Mouse (Mus musculus) MEL (cell line): ENCODE data around the gene Gm45716. TPM values are rescaled to one million over a fixed set of nuclear protein-coding genes. Genes with fewer than 3 reads are reported as not detected.

ENCODE experiments used
- DNase-seq: peaks from one replicate; pipeline ENCODE4 v3.0.0; 2011; ENCODE audit warnings: low read depth, low spot score
- H3K27ac ChIP-seq: 2 replicates; pipeline ENCODE4 v1.5.1; 2012; ENCODE audit warnings: low read depth, mild to moderate bottlenecking, control low read depth, low read length, moderate library complexity; ENCODE audit not compliant: control insufficient read depth
- H3K27me3 ChIP-seq, 2 experiments: fragments of 150-350 bp in 1 of 2; sonication (generic) in 1 of 2; 2 replicates each; pipeline ENCODE4 v1.6.1; 2012; ENCODE audit warnings: low read length in 2 of 2, mild to moderate bottlenecking in 2 of 2, improper control_type of control experiment in 1 of 2, moderate library complexity in 1 of 2; ENCODE audit not compliant: insufficient read depth in 2 of 2, control insufficient read depth in 1 of 2
- H3K36me3 ChIP-seq, 2 experiments: 2 replicates each; pipeline ENCODE4 v1.6.1; 2012 to 2014; ENCODE audit warnings: low read length in 2 of 2, improper control_type of control experiment in 1 of 2, inconsistent platforms in 1 of 2, mild to moderate bottlenecking in 1 of 2; ENCODE audit not compliant: insufficient read depth in 2 of 2, control insufficient read depth in 1 of 2
- H3K4me1 ChIP-seq, 2 experiments: fragments of 150-350 bp in 1 of 2; sonication (generic) in 1 of 2; 2 replicates each; pipeline ENCODE4 v1.6.1; 2012; ENCODE audit warnings: low read length in 2 of 2, improper control_type of control experiment in 1 of 2, mild to moderate bottlenecking in 1 of 2; ENCODE audit not compliant: insufficient read depth in 2 of 2, control insufficient read depth in 1 of 2
- H3K4me3 ChIP-seq, 2 experiments: fragments of 150-350 bp in 1 of 2; sonication (generic) in 1 of 2; 2 replicates each; pipeline ENCODE4 v1.5.1; 2012; ENCODE audit warnings: low read depth in 2 of 2, low read length in 2 of 2, mild to moderate bottlenecking in 2 of 2, moderate library complexity in 2 of 2, control low read depth in 1 of 2, improper control_type of control experiment in 1 of 2; ENCODE audit not compliant: control insufficient read depth in 1 of 2, insufficient read depth in 1 of 2
- H3K79me2 ChIP-seq: 2 replicates; pipeline ENCODE4 v1.6.1; 2012; ENCODE audit warnings: mild to moderate bottlenecking, low read length, moderate library complexity; ENCODE audit not compliant: control insufficient read depth, poor library complexity, insufficient read depth
- H3K9ac ChIP-seq: 2 replicates; pipeline ENCODE4 v1.6.1; 2012; ENCODE audit warnings: low read depth, mild to moderate bottlenecking, control low read depth, low read length, moderate library complexity; ENCODE audit not compliant: control insufficient read depth, poor library complexity, severe bottlenecking
- H3K9me3 ChIP-seq: fragments of 150-350 bp; sonication (generic); replicated peaks from 2 replicates; pipeline ENCODE4 v1.6.1; 2012; ENCODE audit warnings: mild to moderate bottlenecking, low read length, improper control_type of control experiment, moderate library complexity; ENCODE audit not compliant: insufficient read depth
- CHD1 ChIP-seq: IDR thresholded peaks from 2 replicates; pipeline ENCODE4 v1.6.1; 2012; ENCODE audit warnings: low read depth, mild to moderate bottlenecking, inconsistent platforms, low read length, improper control_type of control experiment
- CHD2 ChIP-seq: IDR thresholded peaks from 2 replicates; pipeline ENCODE4 v1.6.1; 2011; ENCODE audit warnings: low read length, improper control_type of control experiment
- CTCF ChIP-seq, 3 experiments: IDR thresholded peaks in 2 of 3; conservative IDR thresholded peaks in 1 of 3; 2 replicates each; pipeline ENCODE4 v1.5.1; 2011 to 2012; ENCODE audit warnings: low read length in 3 of 3, low read depth in 2 of 3, mild to moderate bottlenecking in 2 of 3, improper control_type of control experiment in 1 of 3, inconsistent platforms in 1 of 3, mixed read lengths in 1 of 3, moderate library complexity in 1 of 3; ENCODE audit not compliant: control insufficient read depth in 1 of 3, insufficient read depth in 1 of 3, poor library complexity in 1 of 3, severe bottlenecking in 1 of 3
- E2F4 ChIP-seq: IDR thresholded peaks from 2 replicates; pipeline ENCODE4 v1.6.1; 2011; ENCODE audit warnings: low read depth, low read length, improper control_type of control experiment, borderline replicate concordance
- ELF1 ChIP-seq: IDR thresholded peaks from 2 replicates; pipeline ENCODE4 v1.6.1; 2014; ENCODE audit warnings: low read depth, mild to moderate bottlenecking, inconsistent platforms, low read length, improper control_type of control experiment, moderate library complexity
- HCFC1 ChIP-seq: IDR thresholded peaks from 2 replicates; pipeline ENCODE4 v1.6.1; 2012; ENCODE audit warnings: low read depth, mild to moderate bottlenecking, inconsistent platforms, low read length, improper control_type of control experiment, moderate library complexity
- MAFK ChIP-seq: IDR thresholded peaks from 2 replicates; pipeline ENCODE4 v1.6.1; 2011; ENCODE audit warnings: low read depth, mild to moderate bottlenecking, low read length, improper control_type of control experiment, borderline replicate concordance
- MAX ChIP-seq: IDR thresholded peaks from 2 replicates; pipeline ENCODE4 v1.6.1; 2011; ENCODE audit warnings: low read length, improper control_type of control experiment
- MAZ ChIP-seq: IDR thresholded peaks from 2 replicates; pipeline ENCODE4 v1.6.1; 2012; ENCODE audit warnings: low read depth, mild to moderate bottlenecking, inconsistent platforms, low read length, improper control_type of control experiment
- MEF2A ChIP-seq: IDR thresholded peaks from 2 replicates; pipeline ENCODE4 v1.6.1; 2014; ENCODE audit warnings: low read depth, mild to moderate bottlenecking, inconsistent platforms, low read length, improper control_type of control experiment; ENCODE audit not compliant: poor library complexity, insufficient replicate concordance, severe bottlenecking; ENCODE audit errors: extremely low read depth
- NELFE ChIP-seq: IDR thresholded peaks from 2 replicates; pipeline ENCODE4 v1.6.1; 2011; ENCODE audit warnings: low read depth, low read length, improper control_type of control experiment
- NRF1 ChIP-seq: IDR thresholded peaks from 2 replicates; pipeline ENCODE4 v1.6.1; 2014; ENCODE audit warnings: low read depth, mild to moderate bottlenecking, inconsistent platforms, low read length, improper control_type of control experiment, moderate library complexity; ENCODE audit not compliant: poor library complexity, insufficient read depth, severe bottlenecking
- POLR2AphosphoS2 ChIP-seq: IDR thresholded peaks from 2 replicates; pipeline ENCODE4 v1.6.1; 2011; ENCODE audit warnings: low read length, improper control_type of control experiment
- POLR2AphosphoS5 ChIP-seq: IDR thresholded peaks from 2 replicates; pipeline ENCODE4 v1.6.1; 2012; ENCODE audit warnings: low read depth, borderline replicate concordance, mild to moderate bottlenecking, inconsistent platforms, low read length, moderate library complexity, mixed read lengths
- SIN3A ChIP-seq: IDR thresholded peaks from 2 replicates; pipeline ENCODE4 v1.6.1; 2012; ENCODE audit warnings: low read length, improper control_type of control experiment, inconsistent platforms
- SMC3 ChIP-seq: IDR thresholded peaks from 2 replicates; pipeline ENCODE4 v1.6.1; 2011; ENCODE audit warnings: low read depth, low read length, improper control_type of control experiment
- ZKSCAN1 ChIP-seq: IDR thresholded peaks from 2 replicates; pipeline ENCODE4 v1.6.1; 2012; ENCODE audit warnings: low read depth, mild to moderate bottlenecking, inconsistent platforms, low read length, improper control_type of control experiment, moderate library complexity
- ZMIZ1 ChIP-seq: IDR thresholded peaks from 2 replicates; pipeline ENCODE4 v1.6.1; 2012; ENCODE audit warnings: low read depth, mild to moderate bottlenecking, inconsistent platforms, low read length, improper control_type of control experiment, moderate library complexity
- polyA plus RNA-seq, 2 experiments: library from polyadenylated mRNA; stranded (reverse) in 1 of 2; unstranded in 1 of 2; fragments of >175 nt in 1 of 2; fragments of >200 nt in 1 of 2; gene quantifications; 2 replicates each; pipeline versions ENCODE4 v1.2.1 to v1.2.4; 2012; ENCODE audit warnings: low replicate concordance in 2 of 2, low read depth in 1 of 2; ENCODE audit not compliant: insufficient read length in 2 of 2, insufficient read depth in 1 of 2, missing spikeins in 1 of 2
- total RNA-seq: library from RNA; depleted of rRNA; stranded (reverse); fragments of 300-350 nt; gene quantifications from 2 replicates; pipeline ENCODE4 v1.2.3, GENCODE M21; 2012

Gene Gm45716
- total and polyA plus RNA-seq, 3 experiments: 2.9 to 4.1 TPM; not detected in 1

GRCm38 (mm10) chr11:90249701-90250141 is 62.2 kb downstream of the Gm45716 start:
- DNase-seq: peak; percentile 75
- H3K27me3 ChIP-seq: peaks cover 0 to 3% of the 10 kb centered on the region in 2 experiments; a peak in 2 of 4 replicates
- peak overlapping the region; percentile 72 to 93 for H3K4me3 ChIP-seq
- 0 out of 2 replicates have a peak, but pooled peaks have one; percentile 18 for TF ChIP-seq ELF1
- no peak for TF ChIP-seq SIN3A
- no peak for TF ChIP-seq MAX
- H3K79me2 ChIP-seq: peaks cover 5% of the 10 kb centered on the region
- H3K4me1 ChIP-seq: peaks cover 10 to 18% of the 10 kb centered on the region in 2 experiments
- H3K9ac ChIP-seq: peak overlapping the region; percentile 90
- H3K9me3 ChIP-seq: no peaks in the 10 kb centered on the region
- H3K27ac ChIP-seq: peak overlapping the region; percentile 32; the same call in 1 of the 2 replicates
- peaks cover 0 to 15% of the 10 kb centered on the region in 2 experiments; a peak in 2 of 4 replicates for H3K36me3 ChIP-seq

GRCm38 (mm10) chr11:90250189-90250588 is 62.7 kb downstream of the Gm45716 start:
- peaks cover 0 to 3% of the 10 kb centered on the region in 2 experiments; a peak in 2 of 4 replicates for H3K27me3 ChIP-seq
- TF ChIP-seq MAZ (no peak), MEF2A (no peak), MAFK (no peak), POLR2AphosphoS5 (no peak), E2F4 (no peak), ZMIZ1 (no peak), NRF1 (no peak), SMC3 (no peak), ZKSCAN1 (no peak)
- H3K36me3 ChIP-seq: peaks cover 0 to 15% of the 10 kb centered on the region in 2 experiments; a peak in 2 of 4 replicates
- H3K4me3 ChIP-seq: peak overlapping the region; percentile 72 to 93
- H3K9me3 ChIP-seq: no peaks in the 10 kb centered on the region
- no peak overlapping the region for H3K27ac ChIP-seq
- peaks cover 5% of the 10 kb centered on the region for H3K79me2 ChIP-seq
- DNase-seq: no peak
- peaks cover 10 to 18% of the 10 kb centered on the region in 2 experiments for H3K4me1 ChIP-seq
- H3K9ac ChIP-seq: peak overlapping the region; percentile 90

- Histone ChIP-seq H3K27me3 (no peaks in the 10 kb centered on the region; a peak in 1 of 4 replicates), H3K79me2 (peaks cover 5% of the 10 kb centered on the region), H3K9me3 (no peaks in the 10 kb centered on the region), H3K4me1 (peaks cover 10 to 18% of the 10 kb centered on the region in 2 experiments), H3K27ac (no peak overlapping the region), H3K36me3 (peaks cover 0 to 15% of the 10 kb centered on the region in 2 experiments; a peak in 2 of 4 replicates), H3K4me3 (no peak overlapping the region), H3K9ac (no peak overlapping the region)
- TF ChIP-seq CTCF (IDR thresholded peaks at IDR 0.05 in 2 of 3, conservative IDR thresholded peaks at IDR 0.05 in 1 of 3; ENCODE audit: control insufficient read depth in 1 of 3, insufficient read depth in 1 of 3, low read depth in 2 of 3, low read length in 3 of 3, poor library complexity in 1 of 3, severe bottlenecking in 1 of 3) (no peak), POLR2AphosphoS5 (no peak), SMC3 (no peak), NELFE (no peak), POLR2AphosphoS2 (no peak), CHD1 (no peak), CHD2 (no peak), HCFC1 (no peak)
- DNase-seq: no peak
Measured at GRCm38 (mm10) chr11:90250730-90251129, 63.2 kb downstream of the Gm45716 start.
